Mouse (Mus musculus) gastrocnemius, adult 2 months (tissue): ENCODE measurements around the gene Gm20708. TPM values are rescaled to one million over a fixed set of nuclear protein-coding genes. Genes with fewer than 3 reads are reported as not detected.
A peak's percentile ranks its signal among the peaks of the same experiment; 100 is the strongest.
"Not testable (repeated sequence)": the region's sequence is repeated elsewhere in the genome, so short reads cannot be mapped to it uniquely, and the experiment has no call there.

Experiments
- DNase-seq: peaks from one replicate; pipeline ENCODE4 v3.0.0; 2022
- H3K27ac ChIP-seq: fragments of 200-600 bp; 2 replicates; pipeline ENCODE4 v1.8.1; 2022; ENCODE audit warnings: mild to moderate bottlenecking
- H3K4me3 ChIP-seq: fragments of 200-600 bp; 2 replicates; pipeline ENCODE4 v1.8.1; 2022; ENCODE audit warnings: mild to moderate bottlenecking, moderate library complexity
- CTCF ChIP-seq: fragments of 200-600 bp; IDR thresholded peaks from 2 replicates; pipeline ENCODE4 v1.8.1; 2022; ENCODE audit warnings: antibody characterized with exemption, mild to moderate bottlenecking, moderate library complexity
- intact Hi-C: fragments of 180-260 bp; cut with DNase I; formaldehyde crosslinking; loops from one replicate; pipeline ENCODE4 v1.15.1; 2025
- total RNA-seq, 2 experiments: library from RNA; stranded (reverse); gene quantifications; 2 replicates each; pipeline ENCODE4 v1.2.3; 2021

Gm20708 gene
- total RNA-seq, 2 experiments from 2014 or later: 0.86 to 1.6 TPM

GRCm38 (mm10) chr11:117832086-117832969, 22.9 kb downstream of the Gm20708 start:
- intact Hi-C loops: no loop called here
- H3K4me3 ChIP-seq: peak overlapping the region; percentile 70
- H3K27ac ChIP-seq: peak overlapping the region; percentile 83
- TF ChIP-seq CTCF: peak; percentile 82
- DNase-seq: peak; percentile 86

- H3K27ac ChIP-seq, intact Hi-C loops, DNase-seq, H3K4me3 ChIP-seq: not testable (repeated sequence)
Measured at GRCm38 (mm10) chr11:117833509-117833908, 24.0 kb downstream of the Gm20708 start.

- H3K27ac ChIP-seq: no peak overlapping the region
- no peak overlapping the region for H3K4me3 ChIP-seq
- intact Hi-C loops: no loop called here
- no peak for TF ChIP-seq CTCF
- DNase-seq: no peak
Measured at GRCm38 (mm10) chr11:117834086-117834485, 24.6 kb downstream of the Gm20708 start.

- no peak overlapping the region for H3K27ac ChIP-seq
- intact Hi-C loops: no loop called here
- no peak overlapping the region for H3K4me3 ChIP-seq
- DNase-seq: peak; percentile 28
- TF ChIP-seq CTCF: no peak
Measured at GRCm38 (mm10) chr11:117836306-117836705, 26.8 kb downstream of the Gm20708 start.

- Histone ChIP-seq H3K27ac (no peak overlapping the region), H3K4me3 (no peak overlapping the region)
- no peak for TF ChIP-seq CTCF
- intact Hi-C loops: no loop called here
- no peak for DNase-seq
Measured at GRCm38 (mm10) chr11:117838572-117838971, 29.1 kb downstream of the Gm20708 start.

GRCm38 (mm10) chr11:117839021-117839420, 29.6 kb downstream of the Gm20708 start:
- no peak overlapping the region for H3K4me3 ChIP-seq
- no peak for DNase-seq
- no peak overlapping the region for H3K27ac ChIP-seq
- TF ChIP-seq CTCF: no peak
- intact Hi-C loops: no loop called here

- H3K27ac ChIP-seq: no peak overlapping the region
Measured at GRCm38 (mm10) chr11:117840910-117841309, 31.4 kb downstream of the Gm20708 start.

GRCm38 (mm10) chr11:117843434-117843833, 34.0 kb downstream of the Gm20708 start:
- TF ChIP-seq CTCF: no peak
- intact Hi-C loops: no loop called here
- DNase-seq: no peak
- H3K4me3 ChIP-seq: no peak overlapping the region
- no peak overlapping the region for H3K27ac ChIP-seq

More at GRCm38 (mm10) chr11:117840910-117841309, 31.4 kb downstream of the Gm20708 start:
- no peak for DNase-seq
- TF ChIP-seq CTCF: no peak
- no peak overlapping the region for H3K4me3 ChIP-seq
- intact Hi-C loops: no loop called here

- no peak overlapping the region for H3K4me3 ChIP-seq
- no peak for DNase-seq
- TF ChIP-seq CTCF: no peak
- intact Hi-C loops: no loop called here
- H3K27ac ChIP-seq: no peak overlapping the region
Measured at GRCm38 (mm10) chr11:117844997-117845396, 35.5 kb downstream of the Gm20708 start.

- no peak overlapping the region for H3K27ac ChIP-seq
- TF ChIP-seq CTCF: no peak
- intact Hi-C loops: no loop called here
- no peak for DNase-seq
- no peak overlapping the region for H3K4me3 ChIP-seq
Measured at GRCm38 (mm10) chr11:117845651-117846050, 36.2 kb downstream of the Gm20708 start.

- intact Hi-C loops: no loop called here
- TF ChIP-seq CTCF: peak; percentile 47
- DNase-seq: no peak
- H3K27ac ChIP-seq: no peak overlapping the region
- no peak overlapping the region for H3K4me3 ChIP-seq
Measured at GRCm38 (mm10) chr11:117846640-117847039, 37.2 kb downstream of the Gm20708 start.

GRCm38 (mm10) chr11:117847593-117848215, 38.2 kb downstream of the Gm20708 start:
- no peak for TF ChIP-seq CTCF
- DNase-seq: no peak
- Histone ChIP-seq H3K4me3 (peak overlapping the region; percentile 82), H3K27ac (peak overlapping the region; percentile 94)
- intact Hi-C loops: no loop called here

- DNase-seq: no peak
- no peak for TF ChIP-seq CTCF
- intact Hi-C loops: no loop called here
- Histone ChIP-seq H3K27ac (peak overlapping the region; percentile 94), H3K4me3 (peak overlapping the region; percentile 82)
Measured at GRCm38 (mm10) chr11:117848271-117848984, 39.0 kb downstream of the Gm20708 start.
